Mouse (Mus musculus): Measurements from ENCODE around the gene Coro2b.
"Not testable (repeated sequence)": the region's sequence is repeated elsewhere in the genome, so short reads cannot be mapped to it uniquely, and the experiment has no call there.

Coro2b gene

DNA sequence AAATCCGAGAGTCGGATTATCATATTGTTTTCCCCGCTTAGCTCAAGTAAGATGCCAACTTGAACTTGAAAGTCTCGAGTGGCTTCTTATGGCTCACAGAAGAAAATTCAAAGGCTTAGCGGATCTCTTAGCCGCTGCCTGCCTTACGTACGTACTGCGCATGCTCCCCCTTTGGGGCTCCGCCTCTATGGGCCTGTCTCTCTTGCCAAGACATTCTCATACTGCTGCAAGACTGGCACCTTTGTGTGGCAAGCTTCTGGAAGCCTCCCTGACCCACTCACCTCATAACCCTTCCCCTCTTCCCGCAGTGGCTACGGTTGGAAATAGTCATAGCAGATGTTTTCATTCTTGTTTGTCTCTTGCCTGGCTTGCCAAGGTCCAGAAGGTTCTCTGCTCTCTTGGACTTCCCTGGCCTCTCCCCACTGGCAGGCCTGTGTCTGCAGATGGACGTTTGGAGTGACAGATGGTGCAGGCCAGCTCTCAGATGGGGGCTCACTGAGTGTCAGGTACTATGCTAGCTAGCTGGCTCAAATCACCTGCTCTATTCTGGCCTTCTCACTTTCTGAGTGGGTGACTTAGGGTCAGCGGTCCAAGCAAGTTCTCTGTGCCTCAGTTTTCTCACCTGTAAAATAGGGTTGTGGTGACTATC, 65.2 kb downstream of the Coro2b start:
- DNase-seq (ENCODE audit: low spot score) = no peak

- DNase-seq (ENCODE audit: low spot score) = no peak
Measured at GRCm38 (mm10) chr9:62471041-62471440, 65.8 kb downstream of the Coro2b start.

GRCm38 (mm10) chr9:62470398-62470797, 66.4 kb downstream of the Coro2b start:
- DNase-seq (ENCODE audit: low spot score) = peak; percentile 70

GRCm38 (mm10) chr9:62469696-62470095, 67.1 kb downstream of the Coro2b start:
- DNase-seq (ENCODE audit: low spot score) = no peak

- no peak for DNase-seq (ENCODE audit: low spot score)
Measured at GRCm38 (mm10) chr9:62469143-62469542, 67.7 kb downstream of the Coro2b start.

DNA sequence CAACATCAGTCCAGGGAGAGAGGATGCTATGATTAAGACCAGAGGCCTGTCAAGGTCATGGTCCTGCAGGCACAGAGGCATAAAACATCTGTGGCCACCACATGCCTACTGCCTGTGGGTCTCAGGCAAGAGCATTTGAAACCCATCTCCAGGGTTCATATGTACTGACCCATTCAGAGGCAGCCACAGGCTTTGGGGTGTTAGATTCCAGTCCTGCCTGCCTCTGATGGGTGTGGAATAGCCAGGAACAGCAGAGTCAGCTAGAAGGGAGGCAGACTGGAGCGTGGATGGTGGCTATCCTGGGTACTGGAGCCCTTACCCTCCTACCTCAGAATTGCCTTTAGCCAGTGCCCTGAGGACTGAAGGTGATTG, 69.4 kb downstream of the Coro2b start:
- DNase-seq (ENCODE audit: low spot score) = no peak

GRCm38 (mm10) chr9:62466742-62467412, 70.0 kb downstream of the Coro2b start:
- DNase-seq (ENCODE audit: low spot score) = no peak

DNA sequence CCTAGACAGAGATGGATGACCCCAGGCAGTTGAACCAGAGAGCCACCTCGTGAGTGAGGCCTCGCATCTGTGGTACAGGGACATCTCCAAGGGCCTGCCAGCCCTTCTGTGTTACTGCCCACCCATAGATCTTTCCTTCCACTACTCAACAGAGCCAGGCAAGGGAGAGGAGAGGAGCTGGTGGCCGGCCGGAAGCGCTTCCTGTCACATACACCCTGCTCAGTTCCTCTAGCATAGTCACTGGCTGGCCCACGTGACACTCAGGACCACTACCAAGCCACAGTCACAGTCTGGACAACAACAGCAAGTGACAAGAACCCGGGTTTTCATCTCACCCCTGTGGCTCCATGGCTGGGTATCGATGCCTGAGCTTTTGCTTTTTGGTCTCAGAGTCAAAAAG, 70.8 kb downstream of the Coro2b start:
- DNase-seq (ENCODE audit: low spot score) = no peak

DNA sequence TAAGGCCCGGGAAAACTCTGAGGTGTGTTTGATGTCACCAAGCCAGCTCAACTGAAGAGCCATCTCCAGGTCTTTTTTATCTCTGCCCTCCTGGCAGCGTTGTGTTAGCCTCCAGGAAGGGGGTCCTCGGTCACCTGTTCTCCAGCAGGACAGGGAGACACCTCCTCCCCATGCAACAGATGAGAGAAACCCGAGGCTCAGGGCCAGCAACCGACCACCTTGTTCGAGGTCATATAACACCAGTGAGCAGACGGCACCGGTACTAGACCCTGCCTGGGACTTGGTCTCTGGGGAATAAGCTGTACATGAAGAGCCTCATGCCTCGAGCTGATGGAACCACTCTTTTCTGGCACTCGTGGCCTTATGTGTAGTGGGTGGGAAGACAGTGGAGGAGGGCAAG, 72.1 kb downstream of the Coro2b start:
- no peak for DNase-seq (ENCODE audit: low spot score)

DNA sequence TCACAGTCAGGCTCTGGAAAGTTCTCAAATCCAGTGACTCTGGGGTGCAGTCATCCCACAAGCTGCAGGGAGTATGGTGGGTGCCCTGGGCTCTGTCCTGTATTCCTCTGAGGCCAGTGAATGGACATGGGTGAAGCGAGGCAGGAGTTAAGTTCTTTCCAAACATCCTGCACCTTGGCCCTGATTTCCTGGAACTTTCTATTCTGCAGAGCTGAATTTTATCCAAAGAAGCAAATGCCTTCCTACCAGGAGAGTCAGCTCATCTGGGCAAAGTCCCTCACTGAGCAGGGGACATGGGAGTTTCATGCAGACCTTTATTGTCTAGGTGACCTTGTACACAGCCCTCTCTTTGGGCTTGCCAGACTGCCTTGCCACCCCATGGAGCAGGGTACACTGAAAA, 75.1 kb downstream of the Coro2b start:
- DNase-seq (ENCODE audit: low spot score) = no peak

DNA sequence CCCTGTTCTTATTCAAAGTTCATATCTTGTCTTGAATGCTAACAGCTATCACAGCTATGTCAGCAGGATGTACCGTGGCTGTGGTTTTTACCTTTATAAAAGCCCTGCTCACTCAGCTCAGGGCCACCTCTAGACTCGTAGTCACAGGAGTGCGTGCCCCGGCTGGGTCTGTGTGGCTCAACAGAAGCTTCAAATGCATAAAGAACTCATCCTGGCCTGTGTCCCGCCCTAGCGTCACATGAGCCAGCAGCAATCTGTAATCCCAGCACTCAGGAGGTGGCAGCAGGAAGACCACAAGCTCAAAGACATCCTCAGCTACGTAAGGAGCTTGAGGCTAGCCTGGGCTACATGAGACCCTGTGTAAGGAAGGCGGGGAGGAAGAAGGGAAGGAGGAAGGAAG, 75.7 kb downstream of the Coro2b start:
- no peak for DNase-seq (ENCODE audit: low spot score)

DNA sequence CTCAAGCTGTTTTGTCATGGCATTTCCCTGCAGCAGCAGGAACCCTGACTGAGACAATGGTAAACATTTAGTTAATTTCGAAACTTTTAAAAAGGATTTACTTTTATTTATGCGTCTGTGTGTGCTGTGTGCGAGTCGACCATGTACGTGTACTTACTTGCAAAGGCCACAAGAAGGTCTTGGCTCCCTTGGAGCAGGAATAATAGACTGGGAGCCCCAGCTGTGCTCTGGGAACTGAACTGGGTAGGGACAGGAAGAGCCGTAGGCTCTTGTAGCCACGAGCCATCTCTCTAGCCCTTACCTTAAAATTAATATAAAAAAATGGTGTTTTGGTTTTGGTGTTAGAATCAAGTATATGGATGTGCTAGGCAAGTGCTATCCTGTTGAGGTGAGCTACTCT, 76.8 kb downstream of the Coro2b start:
- no peak for DNase-seq (ENCODE audit: low spot score)

- no peak for DNase-seq (ENCODE audit: low spot score)
Measured at GRCm38 (mm10) chr9:62458457-62458856, 78.4 kb downstream of the Coro2b start.

DNA sequence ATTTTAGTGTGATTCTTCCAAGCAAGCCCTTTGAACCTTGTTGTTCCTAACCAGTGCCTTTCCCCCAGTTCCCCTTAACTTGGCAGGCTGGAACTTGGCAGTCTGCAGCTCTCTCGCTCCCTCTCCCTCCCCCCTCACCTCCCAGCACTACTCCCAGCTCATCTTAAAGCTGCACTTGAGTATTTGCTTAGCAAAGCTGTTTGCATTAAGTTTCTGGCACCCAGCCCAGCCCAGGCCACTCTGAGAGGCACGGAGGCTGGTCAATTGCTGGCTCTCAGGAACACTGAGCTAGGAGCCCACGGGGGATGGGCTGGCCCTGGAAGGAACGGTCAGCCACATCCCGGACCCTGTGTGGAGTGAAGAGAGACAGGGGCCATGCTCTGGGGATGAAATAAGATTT, 80.8 kb downstream of the Coro2b start:
- DNase-seq (ENCODE audit: low spot score) = peak; percentile 64

DNA sequence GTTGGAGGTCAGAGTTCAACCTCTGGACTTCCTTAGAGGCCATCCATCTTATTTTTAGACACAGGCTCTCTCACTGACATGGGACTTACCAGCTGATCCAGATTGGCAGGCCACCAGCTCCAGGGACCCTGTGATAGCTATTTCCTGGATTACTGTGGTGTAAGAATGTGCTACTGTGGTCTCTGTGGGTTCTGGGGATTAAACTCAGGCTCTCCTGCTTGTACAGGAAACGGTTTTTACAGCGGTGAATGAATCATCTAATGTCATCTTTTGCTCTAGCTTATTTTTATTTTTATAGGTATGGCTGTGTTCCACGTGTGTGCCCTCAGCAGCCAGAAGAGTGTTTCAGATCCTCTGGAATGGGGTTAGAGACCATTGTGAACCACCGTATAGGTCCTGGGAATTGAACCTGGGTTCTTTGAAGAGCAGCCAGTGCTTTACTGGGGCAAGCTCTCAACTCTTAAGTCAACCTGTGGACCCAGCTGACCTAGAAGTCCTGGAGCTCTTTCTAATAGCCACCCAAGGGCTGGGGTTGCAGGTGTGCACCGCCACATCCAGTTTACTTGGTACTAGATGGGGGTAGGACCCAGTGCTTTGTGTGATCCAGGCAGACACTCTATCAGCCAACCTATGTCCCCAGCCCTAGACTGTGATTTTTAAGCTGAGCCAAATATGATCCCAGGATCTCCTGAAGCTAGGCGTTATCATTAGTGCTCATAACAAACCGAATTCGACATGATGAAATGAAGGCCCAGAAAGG, 81.5 kb downstream of the Coro2b start:
- DNase-seq (ENCODE audit: low spot score) = no peak

DNA sequence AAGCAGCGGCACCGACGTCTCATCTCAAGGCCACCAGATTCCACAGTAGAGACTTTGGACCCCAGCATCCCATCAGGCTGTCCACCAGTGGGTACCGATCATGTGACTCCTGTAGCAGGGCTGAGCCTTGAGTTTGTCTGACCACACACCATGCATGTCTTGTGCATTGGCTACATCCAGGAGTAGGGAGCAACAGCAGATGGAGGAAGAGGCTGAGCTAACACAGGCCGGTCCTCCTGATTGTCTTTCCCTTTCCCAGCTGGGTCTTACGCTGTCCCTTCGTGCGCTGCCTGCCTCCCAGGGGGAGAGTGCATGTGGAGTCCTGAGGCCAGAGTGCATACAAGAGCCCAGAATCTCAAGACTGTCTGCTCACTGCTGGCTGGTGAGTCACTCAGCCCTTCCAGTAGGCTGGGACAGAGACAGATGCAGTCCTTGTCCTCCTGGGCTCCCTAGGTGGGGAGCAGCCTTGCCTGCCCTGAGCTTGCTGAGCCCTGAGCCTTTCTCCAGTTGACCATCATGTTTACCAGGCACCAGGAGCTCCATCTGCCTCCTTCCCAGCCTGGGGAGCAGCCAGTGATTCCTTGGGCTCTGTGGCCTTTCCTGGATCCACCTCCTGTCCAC, 84.4 kb downstream of the Coro2b start:
- DNase-seq (ENCODE audit: low spot score) = no peak

GRCm38 (mm10) chr9:62451585-62452372, 85.1 kb downstream of the Coro2b start:
- DNase-seq (ENCODE audit: low spot score) = no peak

DNA sequence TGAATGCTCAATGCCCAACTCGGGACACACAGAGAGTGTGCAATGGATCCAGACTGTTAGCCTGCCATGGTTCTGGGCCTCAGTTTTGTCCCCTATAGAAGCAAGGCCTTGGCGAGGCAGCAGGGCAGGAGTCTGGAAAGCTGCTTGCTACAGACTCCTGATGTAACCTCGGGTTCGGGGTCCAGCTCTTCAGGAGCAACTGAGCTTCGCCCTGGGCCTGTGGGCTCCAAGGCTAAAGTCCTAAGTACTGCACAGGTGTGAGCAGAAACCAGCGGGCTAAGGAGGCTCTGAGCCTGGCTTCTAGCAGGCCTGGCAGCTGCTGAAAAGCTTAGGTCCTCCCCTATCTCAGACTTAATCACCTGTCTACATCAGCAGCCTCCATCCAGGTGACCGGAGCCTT, 86.0 kb downstream of the Coro2b start:
- DNase-seq (ENCODE audit: low spot score) = no peak

DNA sequence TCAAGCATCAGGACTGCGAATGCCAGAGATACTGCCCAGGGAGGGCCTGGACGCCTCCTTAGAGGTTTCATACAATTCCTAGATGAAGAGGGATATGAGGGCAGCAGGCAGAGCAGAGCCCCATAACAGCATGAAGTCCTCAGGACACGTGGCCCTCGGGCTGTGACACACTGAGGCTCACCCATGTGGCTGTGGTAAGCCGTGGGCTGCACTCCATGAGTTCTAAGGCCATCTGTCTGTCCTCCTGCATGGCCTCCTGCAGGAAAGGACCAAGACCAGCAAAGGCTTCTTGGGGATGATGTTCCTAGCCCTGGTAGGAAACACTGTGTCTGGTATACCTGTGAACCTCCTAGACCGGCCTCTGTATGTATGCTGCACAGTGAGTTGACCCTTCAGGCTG, 86.5 kb downstream of the Coro2b start:
- DNase-seq (ENCODE audit: low spot score) = no peak

GRCm38 (mm10) chr9:62447337-62447736, 89.5 kb downstream of the Coro2b start:
- not testable (repeated sequence) for DNase-seq (ENCODE audit: low spot score)

DNA sequence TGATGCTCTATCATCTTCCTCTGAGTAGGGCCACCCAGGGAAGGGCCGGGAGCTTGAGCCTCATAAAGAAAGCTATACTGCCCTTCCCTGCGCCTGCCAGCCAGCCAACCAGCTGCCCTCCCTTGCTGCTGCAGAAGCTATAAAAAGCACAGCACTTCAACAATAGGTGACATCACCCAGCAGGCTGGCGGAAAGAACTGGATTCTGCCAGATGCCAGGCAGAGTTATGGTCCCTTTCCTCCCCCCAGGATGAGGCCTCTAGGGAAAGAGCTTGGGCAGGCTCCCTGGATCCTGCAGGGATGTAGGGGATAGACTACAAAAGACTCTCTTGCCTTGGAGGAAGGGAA, 98.1 kb downstream of the Coro2b start:
- DNase-seq (ENCODE audit: low spot score) = no peak

DNA sequence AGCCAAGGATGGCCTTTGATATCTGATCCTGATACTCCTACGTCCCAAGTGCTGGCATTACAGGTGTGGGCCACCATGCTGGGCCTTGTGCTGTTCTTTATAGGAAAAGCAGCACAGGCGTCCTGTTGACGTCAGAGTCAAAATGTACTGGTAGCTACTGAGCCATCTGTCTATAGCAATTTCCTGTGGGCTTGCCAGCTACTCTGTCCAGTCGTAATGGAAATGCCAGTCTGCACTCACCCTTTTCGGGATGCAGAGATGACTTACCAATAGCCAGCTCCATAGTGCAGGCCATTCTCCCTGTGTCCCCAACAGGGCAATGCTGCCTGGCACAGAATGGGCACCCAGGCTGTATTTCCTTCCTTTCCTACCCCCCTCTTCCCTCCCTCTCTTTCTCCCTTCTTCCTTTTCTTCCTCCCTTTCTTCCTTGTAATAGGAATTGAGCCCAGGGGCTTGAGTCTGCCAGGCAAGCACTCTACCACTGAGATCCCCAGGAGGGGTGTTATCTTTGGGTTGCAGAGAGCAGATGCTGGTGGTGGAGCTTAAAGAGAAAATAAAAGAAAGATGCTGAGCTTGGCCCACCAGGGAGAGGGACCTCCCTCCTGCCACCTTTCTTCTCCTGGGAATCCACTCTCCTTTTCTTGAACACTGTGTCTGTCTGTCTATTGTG, 98.6 kb downstream of the Coro2b start:
- no peak for DNase-seq (ENCODE audit: low spot score)

Measured in urinary bladder, postnatal 25 days (tissue).